Mouse (Mus musculus): ENCODE results near the gene Tbx6. TPM values are rescaled to one million over a fixed set of nuclear protein-coding genes. Genes with fewer than 3 reads are reported as not detected.

Tbx6 gene
- polyA plus RNA-seq, 1 experiment: 1.3 TPM

GRCm38 (mm10) chr7:126815726-126816222 lies 34.5 kb downstream of the Tbx6 start:
- no peak for DNase-seq (ENCODE audit: low spot score)

DNA sequence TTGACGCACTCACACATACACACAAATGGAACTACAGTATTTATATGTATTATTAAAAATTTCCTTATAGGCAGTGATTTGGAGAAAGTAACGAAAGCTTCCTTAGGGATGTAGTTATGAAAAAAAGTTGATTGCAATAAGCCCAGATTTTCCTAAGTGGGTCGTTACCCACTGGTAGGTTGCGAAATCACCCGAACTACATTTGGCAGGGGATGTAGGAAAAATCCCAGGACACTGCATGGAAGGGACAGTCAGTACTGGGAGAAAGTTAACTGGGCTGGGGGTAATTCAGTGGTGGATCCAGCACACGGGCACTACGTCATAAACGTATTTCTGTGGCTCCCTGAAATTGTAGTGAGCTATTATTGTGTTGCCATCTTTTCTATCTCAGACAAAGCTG lies 35.2 kb downstream of the Tbx6 start:
- DNase-seq (ENCODE audit: low spot score): no peak

DNA sequence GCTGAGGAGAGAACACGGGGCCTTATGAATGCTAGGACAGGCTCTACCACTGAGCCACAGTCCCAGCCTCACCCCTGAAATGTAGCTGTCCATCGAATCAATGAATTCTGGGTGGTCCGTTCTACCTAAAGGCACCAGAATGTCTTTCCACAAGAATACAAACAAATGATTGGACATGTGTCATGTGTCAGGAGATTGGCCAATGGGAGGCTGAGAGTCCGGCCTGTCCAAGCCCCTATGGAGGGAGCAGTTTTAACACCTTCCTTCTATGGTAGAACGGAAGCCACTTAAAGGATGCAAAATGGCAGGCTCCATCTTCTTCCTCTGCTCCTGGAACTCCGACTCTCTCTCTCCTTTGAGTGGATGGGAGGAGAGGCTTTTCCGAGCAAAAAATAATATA lies 36.3 kb downstream of the Tbx6 start:
- no peak for DNase-seq (ENCODE audit: low spot score)

DNA sequence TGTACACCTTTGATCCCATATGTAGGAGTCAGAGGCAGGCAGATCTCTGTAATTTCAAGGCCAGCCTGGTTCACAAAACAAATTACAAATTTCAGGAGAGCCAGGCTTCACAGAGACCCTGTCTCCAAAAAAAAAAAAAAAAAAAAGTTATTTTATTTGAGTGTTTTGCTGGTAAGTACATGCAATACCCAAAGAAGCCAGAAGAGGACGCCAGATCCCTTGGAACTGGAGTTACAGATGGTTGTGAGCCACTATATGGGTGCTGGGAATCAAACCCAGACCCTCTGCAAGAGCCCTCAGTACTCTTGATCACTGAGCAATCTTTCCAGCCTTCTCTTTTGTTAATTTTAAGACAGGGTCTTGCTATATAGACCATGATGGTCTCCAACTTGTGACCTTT lies 37.5 kb downstream of the Tbx6 start:
- no peak for DNase-seq (ENCODE audit: low spot score)

DNA sequence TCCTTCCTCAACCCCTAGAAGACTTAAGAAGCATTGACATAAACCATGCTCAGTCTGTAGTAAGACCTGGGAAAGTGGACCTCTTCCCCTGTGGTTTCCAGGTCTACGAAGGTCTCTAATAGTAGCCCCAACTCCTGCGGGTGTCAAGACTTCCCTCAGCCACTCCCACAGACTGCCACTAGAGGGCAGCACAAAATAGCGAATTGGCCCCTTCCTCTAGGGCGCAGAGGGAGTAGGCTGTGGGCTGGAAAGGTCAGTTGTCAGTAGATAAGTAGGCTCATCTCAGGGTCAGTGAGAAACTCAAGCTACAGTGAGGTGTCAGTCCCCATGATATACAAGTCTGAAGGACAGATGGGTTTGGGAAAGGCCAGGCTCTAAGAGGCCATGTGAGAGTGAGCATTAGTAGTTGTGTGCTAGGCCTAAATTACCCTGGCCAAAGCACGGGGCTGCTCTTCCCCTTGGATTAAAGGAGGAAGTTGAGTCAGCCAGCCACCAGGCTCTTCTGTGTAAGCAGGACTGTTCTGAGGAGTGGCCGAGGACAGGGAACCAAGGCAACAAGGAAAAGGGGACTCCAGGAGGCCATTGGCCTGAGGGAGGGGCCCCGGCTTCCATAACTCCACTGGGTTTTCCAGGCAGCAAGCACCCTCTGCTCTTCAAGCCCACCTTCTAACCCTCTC lies 40.7 kb downstream of the Tbx6 start:
- DNase-seq (ENCODE audit: low spot score): peak; percentile 54

DNA sequence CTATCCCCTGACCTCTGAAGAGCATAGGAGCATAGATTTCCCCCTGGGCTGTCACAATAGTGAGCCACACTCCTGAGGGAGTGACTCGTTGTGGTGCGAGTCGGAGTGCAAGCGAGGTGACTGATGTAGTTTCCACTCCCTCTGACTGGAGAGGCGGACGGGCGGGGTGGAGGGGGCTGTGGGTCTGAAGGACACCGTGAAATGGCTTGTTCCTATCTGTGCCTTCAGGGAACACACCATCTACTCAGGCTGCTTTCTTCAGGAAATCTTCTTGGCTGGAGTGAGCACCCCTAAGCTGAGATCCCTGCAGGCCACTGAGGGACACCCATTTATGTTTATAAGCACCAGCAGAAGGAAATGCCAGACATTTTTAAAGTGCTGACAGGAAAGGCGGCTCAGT lies 41.5 kb downstream of the Tbx6 start:
- DNase-seq (ENCODE audit: low spot score): no peak

- no peak for DNase-seq (ENCODE audit: low spot score)
Observed at GRCm38 (mm10) chr7:126823202-126823711, 42.0 kb downstream of the Tbx6 start.

- no peak for DNase-seq (ENCODE audit: low spot score)
Observed at GRCm38 (mm10) chr7:126823940-126824339, 42.7 kb downstream of the Tbx6 start.

- DNase-seq (ENCODE audit: low spot score): no peak
Observed at GRCm38 (mm10) chr7:126825403-126825802, 44.1 kb downstream of the Tbx6 start.

GRCm38 (mm10) chr7:126825952-126826351 lies 44.7 kb downstream of the Tbx6 start:
- DNase-seq (ENCODE audit: low spot score): no peak

- no peak for DNase-seq (ENCODE audit: low spot score)
Observed at GRCm38 (mm10) chr7:126831539-126831938, 50.3 kb downstream of the Tbx6 start, which contains the start of gene 4930451I11Rik. Gene 4930451I11Rik (minus strand): TSS chr7:126831639.

DNA sequence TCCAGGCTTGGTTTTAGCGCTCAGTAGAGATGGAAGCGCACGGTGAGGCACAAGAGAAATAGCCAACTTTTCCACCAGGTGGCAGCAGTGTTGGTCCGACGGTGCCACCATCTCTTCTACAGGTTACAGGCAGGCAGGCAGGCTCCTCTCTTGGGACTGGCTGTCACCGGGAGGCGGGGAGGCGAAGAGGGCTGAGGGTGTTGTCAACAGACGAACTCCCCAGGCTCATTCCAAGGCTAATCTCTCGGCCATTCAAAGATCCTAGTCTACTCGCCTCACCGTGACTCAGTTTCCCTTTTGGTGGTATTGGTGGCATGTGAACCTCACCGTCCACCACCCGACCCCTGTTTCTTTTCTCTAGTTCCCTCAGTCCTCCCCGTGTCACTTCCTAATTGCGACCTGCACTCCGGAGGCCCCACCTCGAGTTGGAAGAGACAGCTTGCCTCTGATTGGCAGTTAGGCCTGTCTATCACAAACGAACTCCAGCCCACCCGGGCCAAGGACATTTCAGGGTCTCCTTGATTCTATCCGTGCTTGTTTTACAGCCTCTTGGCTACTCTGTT lies 50.8 kb downstream of the Tbx6 start:
- no peak for DNase-seq (ENCODE audit: low spot score)

- DNase-seq (ENCODE audit: low spot score): no peak
Observed at GRCm38 (mm10) chr7:126833294-126833693, 52.0 kb downstream of the Tbx6 start.

Other genes with a start within 250 kb of the Tbx6 start
- gene Eif3c, start 215.1 kb upstream of the Tbx6 start, polyA plus RNA-seq (2012; rRNA removed): 85.5 and 109 TPM in 2 replicates
- gene Apobr, start 196.5 kb upstream of the Tbx6 start, polyA plus RNA-seq (2012; rRNA removed): 2.1 and 3.0 TPM in 2 replicates
- gene Cln3, start 195.7 kb upstream of the Tbx6 start, polyA plus RNA-seq (2012; rRNA removed): 48.1 and 53.3 TPM in 2 replicates
- gene Il27, start 186.5 kb upstream of the Tbx6 start, polyA plus RNA-seq (2012; rRNA removed): 0.18 and 0.22 TPM in 2 replicates
- 67.1 and 82.3 TPM in 2 replicates for gene Nupr1, start 150.6 kb upstream of the Tbx6 start, polyA plus RNA-seq (2012; rRNA removed)
- gene Sgf29, start 132.2 kb upstream of the Tbx6 start, polyA plus RNA-seq (2012; rRNA removed): 24.5 and 27.7 TPM in 2 replicates
- gene Sult1a1, start 105.1 kb upstream of the Tbx6 start, polyA plus RNA-seq (2012; rRNA removed): 28.5 and 29.2 TPM in 2 replicates
- 32.6 and 37.6 TPM in 2 replicates for gene Bola2, start 86.1 kb upstream of the Tbx6 start, polyA plus RNA-seq (2012; rRNA removed)
- 19.3 and 22.5 TPM in 2 replicates for gene Slx1b, start 85.7 kb upstream of the Tbx6 start, polyA plus RNA-seq (2012; rRNA removed)
- 34.8 and 39.4 TPM in 2 replicates for gene Coro1a, start 73.7 kb upstream of the Tbx6 start, polyA plus RNA-seq (2012; rRNA removed)
- 214 TPM in 2 replicates for gene Mapk3, start 21.9 kb upstream of the Tbx6 start, polyA plus RNA-seq (2012; rRNA removed)
- 15.7 and 28.5 TPM in 2 replicates for gene Gdpd3, start 15.1 kb upstream of the Tbx6 start, polyA plus RNA-seq (2012; rRNA removed)
- 188 and 213 TPM in 2 replicates for gene Ypel3, start 4.5 kb upstream of the Tbx6 start, polyA plus RNA-seq (2012; rRNA removed)
- 106 and 121 TPM in 2 replicates for gene Ppp4c, start 11.0 kb downstream of the Tbx6 start, polyA plus RNA-seq (2012; rRNA removed)
- gene Fam57b, start 16.2 kb downstream of the Tbx6 start, polyA plus RNA-seq (2012; rRNA removed): 2.4 and 2.9 TPM in 2 replicates
- not detected in 2 replicates for gene 4930451I11Rik, start 50.2 kb downstream of the Tbx6 start, polyA plus RNA-seq (2012; rRNA removed)
- not detected in 2 replicates for gene Doc2a, start 65.9 kb downstream of the Tbx6 start, polyA plus RNA-seq (2012; rRNA removed)
- gene Hirip3, start 80.5 kb downstream of the Tbx6 start, polyA plus RNA-seq (2012; rRNA removed): 18.0 and 21.0 TPM in 2 replicates
- gene Ino80e, start 80.9 kb downstream of the Tbx6 start, polyA plus RNA-seq (2012; rRNA removed): 42.3 and 46.0 TPM in 2 replicates
- gene Taok2, start 103.2 kb downstream of the Tbx6 start, polyA plus RNA-seq (2012; rRNA removed): 55.8 and 65.4 TPM in 2 replicates
- gene Tmem219, start 141.4 kb downstream of the Tbx6 start, polyA plus RNA-seq (2012; rRNA removed): 41.3 and 46.0 TPM in 2 replicates
- 16.3 and 16.4 TPM in 2 replicates for gene Kctd13, start 147.4 kb downstream of the Tbx6 start, polyA plus RNA-seq (2012; rRNA removed)
- not detected in 2 replicates for gene Asphd1, start 168.1 kb downstream of the Tbx6 start, polyA plus RNA-seq (2012; rRNA removed)
- 0.65 and 0.72 TPM in 2 replicates for gene Sez6l2, start 169.1 kb downstream of the Tbx6 start, polyA plus RNA-seq (2012; rRNA removed)
- 118 and 119 TPM in 2 replicates for gene Cdipt, start 194.4 kb downstream of the Tbx6 start, polyA plus RNA-seq (2012; rRNA removed)
- 2.2 and 2.7 TPM in 2 replicates for gene Cdiptos, start 194.6 kb downstream of the Tbx6 start, polyA plus RNA-seq (2012; rRNA removed)
- gene Mvp, start 233.1 kb downstream of the Tbx6 start, polyA plus RNA-seq (2012; rRNA removed): 46.2 and 52.7 TPM in 2 replicates
- gene Pagr1b, start 235.0 kb downstream of the Tbx6 start, polyA plus RNA-seq (2012; rRNA removed): 2.8 and 3.2 TPM in 2 replicates
- gene Pagr1a, start 235.9 kb downstream of the Tbx6 start, polyA plus RNA-seq (2012; rRNA removed): 16.4 and 18.2 TPM in 2 replicates
- 66.3 and 76.5 TPM in 2 replicates for gene Gm42742, start 239.6 kb downstream of the Tbx6 start, polyA plus RNA-seq (2012; rRNA removed)
- gene Prrt2, start 239.7 kb downstream of the Tbx6 start, polyA plus RNA-seq (2012; rRNA removed): 9.7 and 10.2 TPM in 2 replicates
- 72.0 and 72.5 TPM in 2 replicates for gene Maz, start 245.6 kb downstream of the Tbx6 start, polyA plus RNA-seq (2012; rRNA removed)

Measured in urinary bladder, adult 2 months (tissue).